Mouse (Mus musculus) neural tube, embryonic 11.5 days (tissue): ENCODE data around the gene Prss30. TPM values are rescaled to one million over a fixed set of nuclear protein-coding genes. Genes with fewer than 3 reads are reported as not detected.

Experiments
- ATAC-seq: fragments of 200-750 bp; cut with Nextera tagmentation; 2 replicates; pipeline ENCODE4 v1.8.0; 2017; ENCODE audit warnings: moderate number of reproducible peaks, mild to moderate bottlenecking, moderate TSS enrichment, moderate library complexity; ENCODE audit not compliant: insufficient read depth, low FRiP score, low TSS enrichment
- DNase-seq: peaks from one replicate; pipeline ENCODE4 v3.0.0-alpha.2; 2015; ENCODE audit warnings: low spot score
- H3K27ac ChIP-seq: fragments of 300-500 bp; sonication (generic); 2 replicates; pipeline ENCODE4 v1.5.1; 2014; ENCODE audit warnings: low read depth, mild to moderate bottlenecking, low read length
- H3K27me3 ChIP-seq: fragments of 300-500 bp; sonication (generic); 2 replicates; pipeline ENCODE4 v1.6.1; 2014; ENCODE audit warnings: mild to moderate bottlenecking, low read length, mixed read lengths; ENCODE audit not compliant: control insufficient read depth, insufficient read depth
- H3K36me3 ChIP-seq: fragments of 300-500 bp; sonication (generic); 2 replicates; pipeline ENCODE4 v1.6.1; 2014; ENCODE audit warnings: mild to moderate bottlenecking, low read length, moderate library complexity, mixed read lengths; ENCODE audit not compliant: control insufficient read depth, insufficient read depth
- H3K4me1 ChIP-seq: fragments of 300-500 bp; sonication (generic); 2 replicates; pipeline ENCODE4 v1.6.1; 2014; ENCODE audit warnings: low read length, mixed read lengths; ENCODE audit not compliant: control insufficient read depth, insufficient read depth
- H3K4me2 ChIP-seq: fragments of 300-500 bp; sonication (generic); 2 replicates; pipeline ENCODE4 v1.6.1; 2014; ENCODE audit warnings: low read depth, mild to moderate bottlenecking, moderate library complexity
- H3K4me3 ChIP-seq: fragments of 300-500 bp; sonication (generic); 2 replicates; pipeline ENCODE4 v1.5.1; 2014; ENCODE audit warnings: low read depth, low read length
- H3K9ac ChIP-seq: fragments of 300-500 bp; sonication (generic); 2 replicates; pipeline ENCODE4 v1.6.1; 2014; ENCODE audit warnings: mild to moderate bottlenecking, low read length
- H3K9me3 ChIP-seq: fragments of 300-500 bp; sonication (generic); 2 replicates; pipeline ENCODE4 v1.6.1; 2016; ENCODE audit warnings: low read length; ENCODE audit not compliant: control insufficient read depth
- WGBS: fragments of 180-500 bp; shearing (Covaris S2); extraction: QIAGEN DNeasy Blood & Tissue Kit; methylation state at CpG from one replicate; pipeline ENCODE4 v1.1.7; 2014; 5-methylcytosine and 5-hydroxymethylcytosine counted together
- polyA plus RNA-seq: library from polyadenylated mRNA; unstranded; fragments of >200 nt; fragmentation: Nextera tagmentation; extraction: Ambion mirVana; gene quantifications from 2 replicates; pipeline ENCODE4 v1.2.1, GENCODE M21; 2014

Gene Prss30
- polyA plus RNA-seq, result not detected in 2 replicates

- Histone ChIP-seq H3K4me2 (no peak within 1 kb of the TSS), H3K27ac (no peak within 1 kb of the TSS), H3K36me3 (no peaks in the 10 kb centered on the region), H3K4me3 (no peak within 1 kb of the TSS), H3K9me3 (no peaks in the 10 kb centered on the region), H3K9ac (no peak within 1 kb of the TSS), H3K4me1 (no peaks in the 10 kb centered on the region), H3K27me3 (no peaks in the 10 kb centered on the region)
- WGBS, result 77% methylated on average over 10 of the region's 10 CpGs
- ATAC-seq, result no peak
- DNase-seq, result no peak
Measured at GRCm38 (mm10) chr17:23980297-23980909, at the start of gene Prss30. Gene Prss30 (minus strand): TSS chr17:23980566.

- no peaks in the 10 kb centered on the region for H3K4me1 ChIP-seq
- H3K9ac ChIP-seq, result no peak overlapping the region
- ATAC-seq (no peak), DNase-seq (no peak)
- no peaks in the 10 kb centered on the region for H3K9me3 ChIP-seq
- no peaks in the 10 kb centered on the region for H3K36me3 ChIP-seq
- WGBS, result 87% methylated on average over 7 of the region's 7 CpGs
- no peak overlapping the region for H3K4me2 ChIP-seq
- no peak overlapping the region for H3K27ac ChIP-seq
- no peak overlapping the region for H3K4me3 ChIP-seq
- no peaks in the 10 kb centered on the region for H3K27me3 ChIP-seq
Measured at GRCm38 (mm10) chr17:24029477-24029876, 49.1 kb upstream of the Prss30 start.

DNA sequence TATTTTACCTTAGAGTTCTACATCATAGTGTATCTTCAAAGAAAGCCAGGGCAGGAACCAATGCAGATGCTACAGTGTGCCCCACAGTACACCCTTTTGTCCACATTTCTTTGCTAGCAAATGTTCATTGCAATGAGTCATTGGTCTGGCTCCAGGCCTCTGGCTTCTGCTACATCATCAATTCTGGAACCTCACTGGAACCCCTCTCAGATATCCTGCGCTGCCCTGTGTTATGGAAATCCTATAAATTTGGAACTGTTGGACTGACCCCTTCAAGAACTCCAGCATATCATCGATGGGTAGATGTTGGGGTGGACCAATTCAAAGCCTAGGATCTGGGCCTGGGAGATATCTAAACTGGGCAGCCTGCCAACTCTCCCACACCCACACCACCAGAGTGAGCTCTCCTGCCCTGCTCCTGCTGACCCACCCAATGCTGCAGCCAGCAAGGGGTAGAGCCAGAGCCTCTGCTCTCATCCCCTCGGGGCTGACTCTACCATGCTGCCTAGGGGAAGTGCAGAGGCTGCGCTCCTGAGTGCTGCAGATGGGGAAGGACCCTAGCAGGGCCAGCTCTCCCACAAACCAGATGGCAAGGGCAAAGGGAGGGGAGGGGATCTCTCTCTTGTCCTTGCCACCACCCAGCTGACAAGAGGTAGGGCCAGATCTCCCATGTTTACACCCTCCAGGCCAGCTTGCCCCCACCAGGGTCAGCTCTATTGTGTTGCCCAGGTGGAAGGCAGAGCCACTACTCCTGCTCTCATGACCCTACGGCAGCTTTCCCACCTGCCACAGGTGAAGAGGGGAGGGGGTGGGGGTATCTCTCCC lies 41.2 kb upstream of the Prss30 start:
- H3K4me3 ChIP-seq, result no peak overlapping the region
- no peak overlapping the region for H3K9ac ChIP-seq
- H3K4me1 ChIP-seq, result no peaks in the 10 kb centered on the region
- H3K27ac ChIP-seq, result no peak overlapping the region
- no peaks in the 10 kb centered on the region for H3K36me3 ChIP-seq
- no peak overlapping the region for H3K4me2 ChIP-seq
- H3K9me3 ChIP-seq, result no peaks in the 10 kb centered on the region
- ATAC-seq, result no peak
- WGBS, result 86% methylated on average over 5 of the region's 5 CpGs
- H3K27me3 ChIP-seq, result no peaks in the 10 kb centered on the region
- DNase-seq, result no peak

DNA sequence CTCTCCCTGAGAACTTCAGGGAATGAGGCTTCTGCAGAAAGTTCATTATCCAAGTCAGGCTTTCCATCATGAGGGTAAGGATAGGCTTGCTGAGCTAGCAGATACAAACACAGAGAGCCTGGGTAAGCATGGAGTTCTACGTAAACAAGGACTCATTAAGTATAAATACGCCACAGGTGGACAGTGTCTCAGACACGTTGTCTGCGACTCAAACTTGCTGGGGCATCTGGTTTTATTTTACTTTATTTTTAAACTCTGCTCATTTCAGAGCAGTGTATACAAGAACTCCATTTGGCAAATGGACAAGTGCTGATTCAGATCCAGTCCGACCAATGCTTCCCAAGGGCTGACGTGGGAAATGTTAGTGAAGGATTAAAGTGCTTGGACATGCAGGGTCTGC lies 40.3 kb upstream of the Prss30 start:
- ATAC-seq, result no peak
- DNase-seq, result no peak
- WGBS, result 83% methylated on average over 6 of the region's 6 CpGs
- Histone ChIP-seq H3K9me3 (no peaks in the 10 kb centered on the region), H3K27ac (no peak overlapping the region), H3K36me3 (no peaks in the 10 kb centered on the region), H3K27me3 (no peaks in the 10 kb centered on the region), H3K4me2 (no peak overlapping the region), H3K4me3 (no peak overlapping the region), H3K4me1 (no peaks in the 10 kb centered on the region), H3K9ac (no peak overlapping the region)

- Histone ChIP-seq H3K36me3 (no peaks in the 10 kb centered on the region), H3K9ac (no peak overlapping the region), H3K27me3 (no peaks in the 10 kb centered on the region), H3K4me2 (no peak overlapping the region), H3K4me1 (no peaks in the 10 kb centered on the region), H3K27ac (no peak overlapping the region), H3K9me3 (no peaks in the 10 kb centered on the region), H3K4me3 (no peak overlapping the region)
- DNase-seq, result peak; percentile 36
- 24% methylated on average over 14 of the region's 14 CpGs for WGBS
- no peak for ATAC-seq
Measured at GRCm38 (mm10) chr17:24015727-24016126, 35.4 kb upstream of the Prss30 start.

- Histone ChIP-seq H3K27me3 (no peaks in the 10 kb centered on the region), H3K9ac (no peak overlapping the region), H3K4me2 (no peak overlapping the region), H3K36me3 (no peaks in the 10 kb centered on the region), H3K4me3 (no peak overlapping the region), H3K4me1 (no peaks in the 10 kb centered on the region), H3K27ac (no peak overlapping the region), H3K9me3 (no peaks in the 10 kb centered on the region)
- ATAC-seq (no peak), DNase-seq (no peak)
- 88% methylated on average over 5 of the region's 5 CpGs for WGBS
Measured at GRCm38 (mm10) chr17:24014433-24014965, 34.1 kb upstream of the Prss30 start.

DNA sequence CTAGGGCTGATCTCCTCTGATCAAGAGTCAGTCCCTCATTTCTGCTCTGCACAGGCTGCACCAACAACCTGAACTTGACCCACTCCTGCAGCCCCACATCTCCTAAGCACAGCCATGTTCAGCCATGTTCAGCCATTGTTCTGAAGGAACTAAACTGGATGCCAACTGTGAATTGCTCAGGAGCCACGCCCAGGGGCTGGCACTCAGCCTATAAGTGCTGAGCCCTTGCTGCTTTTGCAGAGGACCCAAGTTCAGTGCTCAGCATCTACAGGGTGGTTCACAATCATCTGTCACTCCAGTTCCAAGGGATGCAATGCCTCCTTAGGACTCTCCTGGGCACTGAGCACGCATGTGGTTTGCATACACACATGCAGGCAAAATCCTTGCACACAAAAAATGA lies 32.6 kb upstream of the Prss30 start:
- Histone ChIP-seq H3K9me3 (no peaks in the 10 kb centered on the region), H3K4me1 (no peaks in the 10 kb centered on the region), H3K4me3 (no peak overlapping the region), H3K27me3 (no peaks in the 10 kb centered on the region), H3K36me3 (no peaks in the 10 kb centered on the region), H3K9ac (no peak overlapping the region), H3K27ac (no peak overlapping the region), H3K4me2 (no peak overlapping the region)
- no peak for ATAC-seq
- DNase-seq, result no peak
- WGBS, result 82% methylated on average over 2 of the region's 2 CpGs

DNA sequence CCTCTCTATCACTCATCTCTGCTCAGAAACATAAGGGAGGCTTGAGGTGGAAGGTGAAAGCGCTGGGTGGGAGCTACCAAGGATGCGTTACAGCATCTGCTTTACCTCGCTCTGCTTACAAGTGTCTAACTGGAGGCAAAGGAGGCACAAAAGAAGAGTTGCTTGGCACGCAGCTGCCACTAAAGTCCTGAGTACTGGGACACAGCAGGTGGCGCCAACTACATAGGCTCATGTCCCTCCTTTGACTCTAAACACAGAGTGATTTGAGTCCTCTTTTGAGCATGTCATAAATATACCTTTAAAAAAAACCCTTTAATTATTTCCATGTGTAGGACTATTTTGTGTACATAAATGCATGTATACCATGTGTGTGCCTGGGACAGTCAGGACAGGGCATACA lies 29.3 kb upstream of the Prss30 start:
- no peak overlapping the region for H3K9ac ChIP-seq
- no peak for ATAC-seq
- DNase-seq, result no peak
- no peak overlapping the region for H3K4me2 ChIP-seq
- H3K36me3 ChIP-seq, result no peaks in the 10 kb centered on the region
- no peaks in the 10 kb centered on the region for H3K27me3 ChIP-seq
- 35% methylated on average over 5 of the region's 5 CpGs for WGBS
- H3K4me1 ChIP-seq, result no peaks in the 10 kb centered on the region
- H3K27ac ChIP-seq, result no peak overlapping the region
- H3K9me3 ChIP-seq, result no peaks in the 10 kb centered on the region
- no peak overlapping the region for H3K4me3 ChIP-seq

- no peak for ATAC-seq
- Histone ChIP-seq H3K9ac (no peak overlapping the region), H3K27ac (no peak overlapping the region), H3K9me3 (no peaks in the 10 kb centered on the region), H3K4me1 (no peaks in the 10 kb centered on the region), H3K36me3 (no peaks in the 10 kb centered on the region), H3K4me2 (no peak overlapping the region), H3K27me3 (no peaks in the 10 kb centered on the region), H3K4me3 (no peak overlapping the region)
- WGBS, result 77% methylated on average over 4 of the region's 4 CpGs
- no peak for DNase-seq
Measured at GRCm38 (mm10) chr17:24008105-24008504, 27.7 kb upstream of the Prss30 start.
